Mouse (Mus musculus) brain, embryonic 14.5 days (tissue): ENCODE measurements around the gene Rps6kl1.

Experiments used
- CTCF ChIP-seq: fragments of 200-500 bp; IDR thresholded peaks from 2 replicates; pipeline ENCODE4 v1.5.1; 2012; ENCODE audit warnings: inconsistent platforms, mild to moderate bottlenecking, moderate library complexity, borderline replicate concordance; ENCODE audit not compliant: insufficient read depth, insufficient read length; ENCODE audit errors: extremely low read depth
- POLR2A ChIP-seq: fragments of 200-500 bp; IDR thresholded peaks from 2 replicates; pipeline ENCODE4 v1.6.1; 2012; ENCODE audit warnings: mild to moderate bottlenecking, inconsistent platforms, borderline replicate concordance; ENCODE audit not compliant: poor library complexity, insufficient read depth, insufficient read length, severe bottlenecking; ENCODE audit errors: extremely low read depth

GRCm38 (mm10) chr12:85112550-85113251 lies 38.4 kb downstream of the Rps6kl1 start:
- TF ChIP-seq POLR2A = no peak
- TF ChIP-seq CTCF = no peak
